Mouse (Mus musculus): ENCODE measurements at regions not wholly inside any gene's neighbourhood (a gene's known extent, or its start where the extent isn't known, plus 50 kb on each side); places are given as distances from the start of the nearest gene placed in this dataset.

- TF ChIP-seq GATA1 (IDR thresholded peaks at IDR 0.05; ENCODE audit: low read length): no peak
- TF ChIP-seq TAL1 (IDR thresholded peaks at IDR 0.05; ENCODE audit: low read length): no peak
Measured at GRCm38 (mm10) chr3:51151104-51151503, 73.1 kb upstream of the Noct start.

Data from erythroblast, embryonic 14.5 days (primary cell).